Mouse (Mus musculus): Measurements from ENCODE around the gene 4930442H23Rik.

GRCm38 (mm10) chr10:81221402-81222015 is 37.9 kb upstream of the 4930442H23Rik start:
- no peak for TF ChIP-seq CTCF (IDR thresholded peaks at IDR 0.05; ENCODE audit: low read depth, low read length)
- no peak for TF ChIP-seq GATA1 (IDR thresholded peaks at IDR 0.05; ENCODE audit: borderline replicate concordance, low read length)
- no peak for TF ChIP-seq GATA2 (IDR thresholded peaks at IDR 0.05; ENCODE audit: borderline replicate concordance, low read depth, low read length)
